ENCODE assay signal across 17 mouse cellular contexts in genomic region chr11:115282723-115283485, GRCm38 (mm10). TPM values are rescaled to one million over a fixed set of nuclear protein-coding genes. Genes with fewer than 3 reads are reported as not detected.
DNase-seq lines count a peak whose midpoint lies in the region; ATAC-seq and TF ChIP-seq lines count a peak whose summit lies in the region.
"Had no signal": no experiment of that assay in that cellular context is flagged by ENCODE, and none has a peak within 500 bp of the region (broad histone marks: within the 10 kb centered on the region; RNA-seq: fewer than 3 reads in every experiment).

No protein-coding gene starts in this region.

- H3K9ac ChIP-seq in heart, embryonic 14.5 days (ENCODE audit: low read length) = no peak overlapping the region
- H3K9ac ChIP-seq in neural tube, embryonic 15.5 days (replicated peaks) = no peak overlapping the region

- H3K4me3 ChIP-seq in heart, embryonic 14.5 days (ENCODE audit: control insufficient read depth in 1 of 2, insufficient read depth in 1 of 2, low read depth in 1 of 2, low read length in 2 of 2) = no peak overlapping the region
- no peak overlapping the region for H3K4me3 ChIP-seq in left cerebral cortex, adult 2 months
- no peak overlapping the region for H3K4me3 ChIP-seq in neural tube, embryonic 15.5 days (replicated peaks)
- H3K4me3 ChIP-seq: erythroblast, embryonic 14.5 days had no signal

- no peak overlapping the region for H3K4me2 ChIP-seq in heart, embryonic 14.5 days (ENCODE audit: low read length)
- H3K4me2 ChIP-seq in neural tube, embryonic 15.5 days = no peak overlapping the region
- H3K4me2 ChIP-seq: liver, embryonic 11.5 days; midbrain, embryonic 11.5 days had no signal

- peaks cover 4 to 5% of the 10 kb centered on the region in 2 experiments; a peak in 3 of 4 replicates for H3K4me1 ChIP-seq in heart, embryonic 14.5 days (ENCODE audit: control insufficient read depth in 2 of 2, insufficient read depth in 2 of 2, low read length in 2 of 2)
- H3K4me1 ChIP-seq in neural tube, embryonic 15.5 days = peaks cover 7% of the 10 kb centered on the region

- no peak for TF ChIP-seq CTCF in left cerebral cortex, adult 2 months (IDR thresholded peaks at IDR 0.05)

- H3K9me3 ChIP-seq in heart, embryonic 14.5 days (ENCODE audit: control insufficient read depth, low read length) = no peaks in the 10 kb centered on the region
- H3K9me3 ChIP-seq in neural tube, embryonic 15.5 days (replicated peaks) = no peaks in the 10 kb centered on the region

- no peak overlapping the region for H3K27ac ChIP-seq in heart, embryonic 14.5 days (replicated peaks in 1 of 2; ENCODE audit: control insufficient read depth in 1 of 2, insufficient read depth in 1 of 2, low read depth in 2 of 2, low read length in 2 of 2)
- H3K27ac ChIP-seq in left cerebral cortex, adult 2 months = peak overlapping the region; percentile 72
- peak overlapping the region; percentile 25; the same call in 1 of the 2 replicates for H3K27ac ChIP-seq in neural tube, embryonic 15.5 days (replicated peaks)

- peak; percentile 80 for DNase-seq in adrenal gland, adult 2 months
- DNase-seq in adrenal gland, adult 8-10 months = no peak
- no peak for DNase-seq in heart, postnatal 25 days (ENCODE audit: low spot score)
- DNase-seq in left cerebral cortex, adult 2 months (ENCODE audit: extremely low spot score in 1 of 2, low spot score in 2 of 2) = peak in 1 of 2 experiments; percentile 16
- no peak for DNase-seq in left cerebral cortex, postnatal 36 days (ENCODE audit: low spot score in 2 of 2)
- DNase-seq in B cell, adult 2 months = no peak
- DNase-seq: embryo, embryonic 11 days; thymus, adult 18-20 months had no signal

- WGBS in heart, embryonic 14.5 days = 71% methylated on average over 8 of the region's 8 CpGs
- WGBS in neural tube, embryonic 15.5 days = 87% methylated on average over 7 of the region's 8 CpGs

- no peaks in the 10 kb centered on the region for H3K27me3 ChIP-seq in heart, embryonic 14.5 days (ENCODE audit: control insufficient read depth, insufficient read depth, low read length)
- no peaks in the 10 kb centered on the region for H3K27me3 ChIP-seq in neural tube, embryonic 15.5 days (replicated peaks)

- H3K36me3 ChIP-seq in heart, embryonic 14.5 days (ENCODE audit: control insufficient read depth, insufficient read depth, low read length) = no peaks in the 10 kb centered on the region
- H3K36me3 ChIP-seq in neural tube, embryonic 15.5 days = no peaks in the 10 kb centered on the region

- ATAC-seq in heart, embryonic 14.5 days (ENCODE audit: insufficient number of reproducible peaks, insufficient read depth, low FRiP score, low read depth) = 0 out of 2 replicates have a peak, but pooled peaks have one; percentile 2
- no peak for ATAC-seq in neural tube, embryonic 15.5 days (ENCODE audit: low FRiP score)
- ATAC-seq: activated CD4-positive, CD25-positive, alpha-beta regulatory T cell, adult 4 months; lung, postnatal 0 days had no signal

- intact Hi-C loops in heart, postnatal 25 days (cut with DNase I) = no loop called here
- intact Hi-C loops in left cerebral cortex, adult 2 months (cut with DNase I) = no loop called here
- intact Hi-C loops in left cerebral cortex, postnatal 36 days (cut with DNase I) = no loop called here

RNA-seq across cellular contexts. Expression of gene Fdxr, which starts 6.1 kb away (rescaled TPM):
- total RNA-seq in adrenal gland, adult 2 months (2021) = 1,000 to 10,000 TPM; 1,196 to 1,476 TPM
- 2,178 and 2,420 TPM in 2 replicates for polyA plus RNA-seq in adrenal gland, adult 2 months (2012; rRNA removed)
- 1,000 to 10,000 TPM; 1,501 to 2,268 (median 1,689) TPM for total RNA-seq in adrenal gland, adult 8-10 months (2022)
- 9.3 and 9.4 TPM in 2 replicates for polyA plus RNA-seq in heart, embryonic 14.5 days (2014; fragmentation: Nextera tagmentation; extraction: Ambion mirVana)
- total RNA-seq in heart, postnatal 25 days (2021) = 1 to 10 TPM; 7.9 to 8.2 TPM
- total RNA-seq in left cerebral cortex, adult 2 months (2021) = 10 to 100 TPM; 15.9 to 17.9 TPM
- total RNA-seq in left cerebral cortex, postnatal 36 days (2021) = 10 to 100 TPM; 14.2 to 22.5 TPM
- polyA plus RNA-seq in neural tube, embryonic 15.5 days (2015; fragmentation: Nextera tagmentation; extraction: Ambion mirVana) = 18.6 and 21.5 TPM in 2 replicates

RNA-seq across cellular contexts. Expression of gene Fads6, which starts 14.6 kb away (rescaled TPM):
- 10 to 100 TPM; 56.7 to 76.5 TPM for total RNA-seq in adrenal gland, adult 2 months (2021)
- polyA plus RNA-seq in adrenal gland, adult 2 months (2012; rRNA removed) = 87.7 and 93.1 TPM in 2 replicates
- 100 to 1,000 TPM in 2 of 4 experiments, 10 to 100 TPM in 2; 43.3 to 117 (median 82.2) TPM for total RNA-seq in adrenal gland, adult 8-10 months (2022)
- polyA plus RNA-seq in heart, embryonic 14.5 days (2014; fragmentation: Nextera tagmentation; extraction: Ambion mirVana) = 0.94 and 1.2 TPM in 2 replicates
- total RNA-seq in heart, postnatal 25 days (2021) = 1 to 10 TPM; 1.1 to 1.5 TPM
- total RNA-seq in left cerebral cortex, adult 2 months (2021) = 10 to 100 TPM; 11.4 to 13.5 TPM
- 10 to 100 TPM; 12.7 to 13.0 TPM for total RNA-seq in left cerebral cortex, postnatal 36 days (2021)
- 2.0 and 2.1 TPM in 2 replicates for polyA plus RNA-seq in neural tube, embryonic 15.5 days (2015; fragmentation: Nextera tagmentation; extraction: Ambion mirVana)

RNA-seq across cellular contexts. Expression of gene Grin2c, which starts 15.9 kb away (rescaled TPM):
- 1 to 10 TPM; 2.3 to 9.4 TPM for total RNA-seq in adrenal gland, adult 2 months (2021)
- polyA plus RNA-seq in adrenal gland, adult 2 months (2012; rRNA removed) = 13.8 and 25.5 TPM in 2 replicates
- total RNA-seq in adrenal gland, adult 8-10 months (2022) = 10 to 100 TPM in 2 of 4 experiments, 1 to 10 TPM in 2; 2.2 to 32.8 (median 13.6) TPM
- 0.15 TPM in 1 of 2 replicates, not detected in the other for polyA plus RNA-seq in heart, embryonic 14.5 days (2014; fragmentation: Nextera tagmentation; extraction: Ambion mirVana)
- under 1 TPM; 0.10 to 0.34 TPM for total RNA-seq in heart, postnatal 25 days (2021)
- 10 to 100 TPM; 37.4 to 40.0 TPM for total RNA-seq in left cerebral cortex, adult 2 months (2021)
- total RNA-seq in left cerebral cortex, postnatal 36 days (2021) = 10 to 100 TPM; 38.6 to 42.5 TPM
- 0.34 and 0.44 TPM in 2 replicates for polyA plus RNA-seq in neural tube, embryonic 15.5 days (2015; fragmentation: Nextera tagmentation; extraction: Ambion mirVana)
- polyA plus RNA-seq: activated CD4-positive, CD25-positive, alpha-beta regulatory T cell, adult 4 months; kidney, embryonic 14.5 days had no signal

RNA-seq across cellular contexts. Expression of gene Otop2, which starts 24.1 kb away (rescaled TPM):
- total RNA-seq in adrenal gland, adult 2 months (2021) = not detected
- 0.12 TPM in 1 of 2 replicates, not detected in the other for polyA plus RNA-seq in adrenal gland, adult 2 months (2012; rRNA removed)
- not detected for total RNA-seq in adrenal gland, adult 8-10 months (2022)
- polyA plus RNA-seq in heart, embryonic 14.5 days (2014; fragmentation: Nextera tagmentation; extraction: Ambion mirVana) = not detected in 2 replicates
- total RNA-seq in heart, postnatal 25 days (2021) = not detected
- total RNA-seq in left cerebral cortex, adult 2 months (2021) = 1 to 10 TPM; 1.4 to 2.7 TPM
- 1 to 10 TPM; 1.1 to 2.1 TPM for total RNA-seq in left cerebral cortex, postnatal 36 days (2021)
- 0.15 and 0.26 TPM in 2 replicates for polyA plus RNA-seq in neural tube, embryonic 15.5 days (2015; fragmentation: Nextera tagmentation; extraction: Ambion mirVana)
- polyA plus RNA-seq: activated CD4-positive, CD25-positive, alpha-beta regulatory T cell, adult 4 months; erythroblast, embryonic 14.5 days; heart, embryonic 16.5 days; liver, embryonic 11.5 days; lung, postnatal 0 days; midbrain, embryonic 11.5 days had no signal

RNA-seq across cellular contexts. Expression of gene Ush1g, which starts 38.9 kb away (rescaled TPM):
- under 1 TPM; 0.49 to 0.69 TPM for total RNA-seq in adrenal gland, adult 2 months (2021)
- polyA plus RNA-seq in adrenal gland, adult 2 months (2012; rRNA removed) = 0.50 and 0.52 TPM in 2 replicates
- total RNA-seq in adrenal gland, adult 8-10 months (2022) = 1 to 10 TPM in 2 of 4 experiments, under 1 TPM in 2; 0.52 to 2.3 (median 1.1) TPM
- polyA plus RNA-seq in heart, embryonic 14.5 days (2014; fragmentation: Nextera tagmentation; extraction: Ambion mirVana) = 0.05 TPM in 1 of 2 replicates, not detected in the other
- under 1 TPM in 1 of 2 experiments, not detected in 1; 0.20 TPM for total RNA-seq in heart, postnatal 25 days (2021)
- under 1 TPM; 0.36 to 0.44 TPM for total RNA-seq in left cerebral cortex, adult 2 months (2021)
- total RNA-seq in left cerebral cortex, postnatal 36 days (2021) = under 1 TPM; 0.39 to 0.49 TPM
- 0.09 and 0.14 TPM in 2 replicates for polyA plus RNA-seq in neural tube, embryonic 15.5 days (2015; fragmentation: Nextera tagmentation; extraction: Ambion mirVana)
- polyA plus RNA-seq: activated CD4-positive, CD25-positive, alpha-beta regulatory T cell, adult 4 months; erythroblast, embryonic 14.5 days; kidney, embryonic 14.5 days; lung, postnatal 0 days had no signal

Comparison
In these comparisons a context has a peak if more than half of its experiments do, and no peak if none do; other contexts are left out.
1. H3K27ac ChIP-seq: peak in left cerebral cortex, adult 2 months (single experiment) and neural tube, embryonic 15.5 days (single experiment); none in heart, embryonic 14.5 days (0 of 2).
2. RNA of gene Fdxr, which starts 6.1 kb away (total RNA-seq): 1,501 to 2,268 TPM in adrenal gland, adult 8-10 months and 1,196 to 1,476 TPM in adrenal gland, adult 2 months; 14.2 to 22.5 TPM in left cerebral cortex, postnatal 36 days, 15.9 to 17.9 TPM in left cerebral cortex, adult 2 months and 7.9 to 8.2 TPM in heart, postnatal 25 days; every median in the first group is over 10 times any median in the second.
3. RNA of gene Fads6, which starts 14.6 kb away (total RNA-seq): 43.3 to 117 TPM in adrenal gland, adult 8-10 months, 56.7 to 76.5 TPM in adrenal gland, adult 2 months, 11.4 to 13.5 TPM in left cerebral cortex, adult 2 months and 12.7 to 13.0 TPM in left cerebral cortex, postnatal 36 days; 1.1 to 1.5 TPM in heart, postnatal 25 days; every median in the first group is over 4 times any median in the second.